Mouse (Mus musculus) cerebellum, adult 2 months (tissue): ENCODE results near the gene 4931428L18Rik.

Source experiments
- CTCF ChIP-seq: fragments of 200-500 bp; IDR thresholded peaks from 2 replicates; pipeline ENCODE4 v1.5.1; 2011; ENCODE audit warnings: low read depth, mild to moderate bottlenecking, control low read depth, low read length, moderate library complexity, borderline replicate concordance; ENCODE audit not compliant: insufficient read depth
- POLR2A ChIP-seq: fragments of 200-500 bp; IDR thresholded peaks from 2 replicates; pipeline ENCODE4 v1.6.1; 2011; ENCODE audit warnings: low read length, control low read depth, borderline replicate concordance; ENCODE audit not compliant: insufficient read depth

- TF ChIP-seq CTCF (no peak), POLR2A (no peak)
Observed at GRCm38 (mm10) chr1:31023173-31023572, 199.3 kb downstream of the 4931428L18Rik start.
